22 mouse cellular contexts compared by ENCODE assay signal in genomic region chr1:40380990-40381389, GRCm38 (mm10). TPM values are rescaled to one million over a fixed set of nuclear protein-coding genes. Genes with fewer than 3 reads are reported as not detected.
DNase-seq lines count a peak whose midpoint lies in the region; ATAC-seq and TF ChIP-seq lines count a peak whose summit lies in the region.
"Had no signal": no experiment of that assay in that cellular context is flagged by ENCODE, and none has a peak within 500 bp of the region (broad histone marks: within the 10 kb centered on the region; RNA-seq: fewer than 3 reads in every experiment).

No protein-coding gene starts in this region.

- ATAC-seq in common myeloid progenitor, adult 5-6 weeks (replicated peaks; ENCODE audit: low read depth, poor library complexity, severe bottlenecking) = peak; percentile 55
- ATAC-seq: forebrain, postnatal 0 days; intestine, embryonic 16.5 days; liver, postnatal 0 days; midbrain, embryonic 13.5 days had no signal

- no peak overlapping the region for H3K27ac ChIP-seq in left cerebral cortex, adult 2 months
- H3K27ac ChIP-seq: embryonic facial prominence, embryonic 10.5 days; forebrain, embryonic 10.5 days; hindbrain, embryonic 15.5 days; layer of hippocampus, adult 2 months; limb, embryonic 12.5 days; midbrain, embryonic 13.5 days; neural tube, embryonic 12.5 days had no signal

- H3K4me3 ChIP-seq in left cerebral cortex, adult 2 months = no peak overlapping the region
- H3K4me3 ChIP-seq: embryonic facial prominence, embryonic 10.5 days; forebrain, embryonic 10.5 days; hindbrain, embryonic 15.5 days; layer of hippocampus, adult 2 months; limb, embryonic 12.5 days; midbrain, embryonic 13.5 days; neural tube, embryonic 12.5 days had no signal

- peak; percentile 91 for DNase-seq in heart, adult 11 months
- DNase-seq in heart, postnatal 4 days = no peak
- DNase-seq in CD4-positive, CD25-positive, alpha-beta regulatory T cell, adult 2 months (ENCODE audit: low read depth, low spot score) = peak; percentile 73
- DNase-seq in natural killer cell, adult 2 months (ENCODE audit: low spot score in 2 of 2) = peak; percentile 42 to 46
- DNase-seq in left cerebral cortex, adult 2 months (ENCODE audit: extremely low spot score in 1 of 2, low spot score in 2 of 2) = no peak
- no peak for DNase-seq in adipocyte (ENCODE audit: low spot score)
- no peak for DNase-seq in frontal cortex, postnatal 10 days (ENCODE audit: low spot score in 2 of 2)
- DNase-seq: adrenal gland, postnatal 25 days; cerebellum, adult 9-11 months; forebrain, postnatal 0 days; gastrocnemius, postnatal 36 days; liver, postnatal 0 days; lung, postnatal 10 days had no signal

- intact Hi-C loops in left cerebral cortex, adult 2 months (cut with DNase I) = loop anchor here (1.0 kb wide), 2 partner anchors 163 to 276 kb away; no protein-coding TSS in a partner anchor

- TF ChIP-seq CTCF in left cerebral cortex, adult 2 months (IDR thresholded peaks at IDR 0.05) = no peak

RNA-seq across cellular contexts. Expression of gene Il1rl1, which starts 48.4 kb away (rescaled TPM):
- total RNA-seq in heart, postnatal 4 days (2021) = 1 to 10 TPM in 1 of 2 experiments, under 1 TPM in 1; 0.77 to 1.4 TPM
- 40.6 and 44.8 TPM in 2 replicates for total RNA-seq in common myeloid progenitor, adult 5-6 weeks (2017)
- total RNA-seq in left cerebral cortex, adult 2 months (2021) = under 1 TPM in 1 of 2 experiments, not detected in 1; 0.14 TPM

RNA-seq across cellular contexts. Expression of gene Il1rl2, which starts 56.6 kb away (rescaled TPM):
- total RNA-seq in heart, postnatal 4 days (2021) = 1 to 10 TPM; 6.2 to 6.8 TPM
- total RNA-seq in common myeloid progenitor, adult 5-6 weeks (2017) = 1.4 and 4.2 TPM in 2 replicates
- 1 to 10 TPM in 1 of 2 experiments, under 1 TPM in 1; 0.68 to 1.3 TPM for total RNA-seq in left cerebral cortex, adult 2 months (2021)

Comparison
In these comparisons a context has a peak if more than half of its experiments do, and no peak if none do; other contexts are left out.
1. DNase-seq: peak in heart, adult 11 months (single experiment), CD4-positive, CD25-positive, alpha-beta regulatory T cell, adult 2 months (single experiment) and natural killer cell, adult 2 months (2 of 2); none in heart, postnatal 4 days (single experiment), left cerebral cortex, adult 2 months (0 of 2), adipocyte (single experiment) and frontal cortex, postnatal 10 days (0 of 2).
2. RNA of gene Il1rl1, which starts 48.4 kb away (total RNA-seq): 40.6 to 44.8 TPM in common myeloid progenitor, adult 5-6 weeks; 0.77 to 1.4 TPM in heart, postnatal 4 days and 0.14 TPM in left cerebral cortex, adult 2 months; every median in the first group is over 10 times any median in the second.